Comparison of ENCODE assay signal across 9 mouse cellular contexts in the genomic region with DNA sequence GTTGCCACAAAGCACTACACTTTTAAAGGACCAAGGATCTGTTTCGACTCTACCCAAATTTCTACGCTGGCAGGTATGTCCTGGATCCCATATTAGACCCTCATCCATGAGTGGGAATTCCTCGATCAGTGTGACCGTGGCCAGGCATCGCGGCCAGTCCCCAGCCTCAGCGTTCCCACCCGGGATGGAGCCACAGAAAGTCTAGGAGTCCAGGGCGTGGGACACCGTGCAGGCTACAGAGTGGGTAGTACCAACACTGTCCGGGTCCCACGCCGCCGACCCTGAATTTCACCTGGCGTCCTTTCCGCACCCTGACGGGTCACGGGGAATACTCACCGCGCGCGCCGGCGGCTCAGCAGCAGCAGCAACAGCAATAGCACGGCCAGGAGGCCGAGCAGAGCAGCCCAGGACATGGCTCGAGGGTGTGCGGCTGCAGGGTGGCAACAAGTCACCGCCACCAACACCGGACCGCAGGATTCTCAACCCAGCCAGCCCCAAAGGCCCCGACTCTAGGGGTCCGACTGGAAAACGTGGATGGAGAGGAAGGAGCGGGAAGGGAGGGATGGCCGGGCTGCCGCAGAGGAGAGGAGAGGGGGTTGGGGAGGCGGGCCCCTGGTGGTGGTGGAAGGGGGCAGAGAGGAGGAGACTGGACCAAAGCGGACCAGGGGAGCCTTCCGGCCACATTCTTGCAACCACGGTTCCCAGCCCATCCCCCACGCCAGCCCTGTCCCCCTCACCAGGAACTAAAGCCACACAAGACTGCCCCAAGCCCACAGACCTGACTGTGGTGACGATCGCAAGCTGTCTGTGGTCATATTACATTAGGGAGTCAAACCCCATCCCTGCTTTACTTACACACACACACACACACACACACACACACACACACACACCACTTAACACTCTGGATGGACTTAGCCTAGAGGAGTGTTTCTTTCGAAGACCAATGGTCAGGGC. TPM values are rescaled to one million over a fixed set of nuclear protein-coding genes. Genes with fewer than 3 reads are reported as not detected.
DNase-seq lines count a peak whose midpoint lies in the region; ATAC-seq lines count a peak whose summit lies in the region.
"Had no signal": no experiment of that assay in that cellular context is flagged by ENCODE, and none has a peak within 500 bp of the region (broad histone marks: within the 10 kb centered on the region; RNA-seq: fewer than 3 reads in every experiment).

TSS of gene Ptgis (minus strand) at position 597 of the 957 bp plus-strand sequence.

- peak within 1 kb of the TSS; percentile 65 for H3K9ac ChIP-seq in kidney, embryonic 15.5 days
- peak within 1 kb of the TSS; percentile 79 for H3K9ac ChIP-seq in heart, embryonic 14.5 days (ENCODE audit: low read length)
- peak within 1 kb of the TSS; percentile 62 for H3K9ac ChIP-seq in limb, embryonic 15.5 days
- peak within 1 kb of the TSS; percentile 60 for H3K9ac ChIP-seq in neural tube, embryonic 11.5 days (ENCODE audit: low read length)

- no peak for DNase-seq in kidney, postnatal 25 days
- peak; percentile 82 for DNase-seq in embryo, embryonic 9.5 days (ENCODE audit: extremely low spot score)
- peak; percentile 60 for DNase-seq in neural tube, embryonic 11.5 days (ENCODE audit: low spot score)
- no peak for DNase-seq in frontal cortex, adult 2 months (ENCODE audit: extremely low spot score in 1 of 2, low spot score in 1 of 2)
- DNase-seq in left cerebral cortex, adult 9 months (ENCODE audit: low spot score in 2 of 2), result no peak

- WGBS in kidney, embryonic 15.5 days, result 1% methylated on average over 45 of the region's 45 CpGs
- 3% methylated on average over 44 of the region's 45 CpGs for WGBS in heart, embryonic 14.5 days
- 3% methylated on average over 43 of the region's 45 CpGs for WGBS in limb, embryonic 15.5 days
- 3% methylated on average over 43 of the region's 45 CpGs for WGBS in neural tube, embryonic 11.5 days

- H3K27me3 ChIP-seq in kidney, embryonic 15.5 days, result peaks cover 25% of the 10 kb centered on the region
- peaks cover 4% of the 10 kb centered on the region; the same call in 1 of the 2 replicates for H3K27me3 ChIP-seq in heart, embryonic 14.5 days (ENCODE audit: control insufficient read depth, insufficient read depth, low read length)
- H3K27me3 ChIP-seq in limb, embryonic 15.5 days, result peaks cover 10% of the 10 kb centered on the region
- H3K27me3 ChIP-seq in neural tube, embryonic 11.5 days (ENCODE audit: control insufficient read depth, insufficient read depth, low read length), result no peaks in the 10 kb centered on the region

- H3K4me3 ChIP-seq in kidney, embryonic 15.5 days (replicated peaks), result peak within 1 kb of the TSS; percentile 55
- H3K4me3 ChIP-seq in heart, embryonic 14.5 days (ENCODE audit: control insufficient read depth in 1 of 2, insufficient read depth in 1 of 2, low read depth in 1 of 2, low read length in 2 of 2), result peak within 1 kb of the TSS; percentile 60 to 63
- peak within 1 kb of the TSS; percentile 54 for H3K4me3 ChIP-seq in limb, embryonic 15.5 days
- peak within 1 kb of the TSS; percentile 41 for H3K4me3 ChIP-seq in neural tube, embryonic 11.5 days (ENCODE audit: low read depth, low read length)

- peak; percentile 85 for ATAC-seq in kidney, embryonic 15.5 days (replicated peaks; ENCODE audit: low FRiP score)
- ATAC-seq in heart, embryonic 14.5 days (ENCODE audit: insufficient number of reproducible peaks, insufficient read depth, low FRiP score, low read depth), result peak; percentile 62
- ATAC-seq in limb, embryonic 15.5 days (ENCODE audit: insufficient number of reproducible peaks, low FRiP score, low TSS enrichment, low read depth), result no peak; the same call in 1 of the 2 replicates
- ATAC-seq in neural tube, embryonic 11.5 days (ENCODE audit: insufficient read depth, low FRiP score, low TSS enrichment), result 0 out of 2 replicates have a peak, but pooled peaks have one; percentile 27

- H3K4me1 ChIP-seq in kidney, embryonic 15.5 days, result peaks cover 26% of the 10 kb centered on the region
- H3K4me1 ChIP-seq in heart, embryonic 14.5 days (ENCODE audit: control insufficient read depth in 2 of 2, insufficient read depth in 2 of 2, low read length in 2 of 2), result peaks cover 4 to 18% of the 10 kb centered on the region in 2 experiments; a peak in 3 of 4 replicates
- H3K4me1 ChIP-seq in limb, embryonic 15.5 days, result peaks cover 32% of the 10 kb centered on the region
- H3K4me1 ChIP-seq in neural tube, embryonic 11.5 days (ENCODE audit: control insufficient read depth, insufficient read depth, low read length), result 0 out of 2 replicates have a peak, but pooled peaks cover 3% of the 10 kb centered on the region

- H3K27ac ChIP-seq in kidney, embryonic 15.5 days, result peak within 1 kb of the TSS; percentile 41; the same call in 1 of the 2 replicates
- H3K27ac ChIP-seq in heart, embryonic 14.5 days (replicated peaks in 1 of 2; ENCODE audit: control insufficient read depth in 1 of 2, insufficient read depth in 1 of 2, low read depth in 2 of 2, low read length in 2 of 2), result peak within 1 kb of the TSS; percentile 20 to 64
- peak within 1 kb of the TSS; percentile 67 for H3K27ac ChIP-seq in limb, embryonic 15.5 days
- no peak within 1 kb of the TSS for H3K27ac ChIP-seq in neural tube, embryonic 11.5 days (ENCODE audit: low read depth, low read length)

- H3K9me3 ChIP-seq in kidney, embryonic 15.5 days (replicated peaks), result no peaks in the 10 kb centered on the region; the same call in 1 of the 2 replicates
- peaks cover 4% of the 10 kb centered on the region; the same call in 1 of the 2 replicates for H3K9me3 ChIP-seq in heart, embryonic 14.5 days (ENCODE audit: control insufficient read depth, low read length)
- H3K9me3 ChIP-seq in limb, embryonic 15.5 days, result no peaks in the 10 kb centered on the region
- H3K9me3 ChIP-seq in neural tube, embryonic 11.5 days (ENCODE audit: control insufficient read depth, low read length), result no peaks in the 10 kb centered on the region

- peak within 1 kb of the TSS; percentile 93 for H3K4me2 ChIP-seq in kidney, embryonic 15.5 days
- peak within 1 kb of the TSS; percentile 89 for H3K4me2 ChIP-seq in heart, embryonic 14.5 days (ENCODE audit: low read length)
- H3K4me2 ChIP-seq in limb, embryonic 15.5 days, result peak within 1 kb of the TSS; percentile 74
- peak within 1 kb of the TSS; percentile 79 for H3K4me2 ChIP-seq in neural tube, embryonic 11.5 days (ENCODE audit: low read depth)

- H3K36me3 ChIP-seq in kidney, embryonic 15.5 days, result no peaks in the 10 kb centered on the region
- no peaks in the 10 kb centered on the region for H3K36me3 ChIP-seq in heart, embryonic 14.5 days (ENCODE audit: control insufficient read depth, insufficient read depth, low read length)
- no peaks in the 10 kb centered on the region for H3K36me3 ChIP-seq in limb, embryonic 15.5 days
- no peaks in the 10 kb centered on the region for H3K36me3 ChIP-seq in neural tube, embryonic 11.5 days (ENCODE audit: control insufficient read depth, insufficient read depth, low read length)
- H3K36me3 ChIP-seq: G1E had no signal

RNA-seq across cellular contexts. Expression of gene Ptgis, which starts in this region (rescaled TPM):
- 18.7 and 21.1 TPM in 2 replicates for polyA plus RNA-seq in kidney, embryonic 15.5 days (2015; fragmentation: Nextera tagmentation; extraction: Ambion mirVana)
- 19.2 and 21.2 TPM in 2 replicates for polyA plus RNA-seq in heart, embryonic 14.5 days (2014; fragmentation: Nextera tagmentation; extraction: Ambion mirVana)
- polyA plus RNA-seq in limb, embryonic 15.5 days (2015; fragmentation: Nextera tagmentation; extraction: Ambion mirVana), result 35.7 and 44.6 TPM in 2 replicates
- 10.6 and 10.7 TPM in 2 replicates for polyA plus RNA-seq in neural tube, embryonic 11.5 days (2014; fragmentation: Nextera tagmentation; extraction: Ambion mirVana)
- 1.7 and 2.0 TPM in 2 replicates for polyA plus RNA-seq in frontal cortex, adult 2 months (2012; rRNA removed)
- polyA plus RNA-seq: G1E had no signal

Comparison
In these comparisons a context has a peak if more than half of its experiments do, and no peak if none do; other contexts are left out.
1. DNase-seq: peak in embryo, embryonic 9.5 days (single experiment) and neural tube, embryonic 11.5 days (single experiment); none in kidney, postnatal 25 days (0 of 2), frontal cortex, adult 2 months (0 of 2) and left cerebral cortex, adult 9 months (0 of 2).
2. Peak in every context shown above with its lines, with median percentiles within 50 percentile points of each other: H3K4me2 ChIP-seq, H3K4me3 ChIP-seq and H3K9ac ChIP-seq.